9 mouse cellular contexts compared by ENCODE assay signal in genomic region chr1:153485201-153485796, GRCm38 (mm10). TPM values are rescaled to one million over a fixed set of nuclear protein-coding genes. Genes with fewer than 3 reads are reported as not detected.
DNase-seq lines count a peak whose midpoint lies in the region; ATAC-seq and TF ChIP-seq lines count a peak whose summit lies in the region.
"Had no signal": no experiment of that assay in that cellular context is flagged by ENCODE, and none has a peak within 500 bp of the region (broad histone marks: within the 10 kb centered on the region; RNA-seq: fewer than 3 reads in every experiment).

No protein-coding gene starts in this region.

- H3K9ac ChIP-seq in lung, embryonic 14.5 days: peak overlapping the region; percentile 31
- H3K9ac ChIP-seq in limb, embryonic 12.5 days (replicated peaks): peak overlapping the region; percentile 34; the same call in 1 of the 2 replicates
- H3K9ac ChIP-seq in stomach, embryonic 14.5 days (replicated peaks; ENCODE audit: low read depth, low read length): peak overlapping the region; percentile 30; the same call in 1 of the 2 replicates

- H3K36me3 ChIP-seq in lung, embryonic 14.5 days (ENCODE audit: insufficient read depth): peaks cover 29% of the 10 kb centered on the region
- peaks cover 31% of the 10 kb centered on the region for H3K36me3 ChIP-seq in limb, embryonic 12.5 days
- H3K36me3 ChIP-seq in stomach, embryonic 14.5 days (ENCODE audit: control insufficient read depth, insufficient read depth, low read length): peaks cover 26% of the 10 kb centered on the region

- no peaks in the 10 kb centered on the region for H3K4me1 ChIP-seq in lung, embryonic 14.5 days (ENCODE audit: insufficient read depth)
- peaks cover 4% of the 10 kb centered on the region for H3K4me1 ChIP-seq in embryonic fibroblast, embryonic 13.5 days (ENCODE audit: control insufficient read depth, insufficient read depth, low read length)
- H3K4me1 ChIP-seq in limb, embryonic 12.5 days (replicated peaks): peaks cover 20% of the 10 kb centered on the region
- peaks cover 12% of the 10 kb centered on the region; the same call in 1 of the 2 replicates for H3K4me1 ChIP-seq in stomach, embryonic 14.5 days (ENCODE audit: control insufficient read depth, insufficient read depth, low read length)

- no peaks in the 10 kb centered on the region for H3K27me3 ChIP-seq in lung, embryonic 14.5 days (ENCODE audit: insufficient read depth, low read length)
- H3K27me3 ChIP-seq in limb, embryonic 12.5 days: no peaks in the 10 kb centered on the region
- no peaks in the 10 kb centered on the region for H3K27me3 ChIP-seq in stomach, embryonic 14.5 days (ENCODE audit: control insufficient read depth, insufficient read depth, low read length)

- no peak for TF ChIP-seq CTCF in lung, embryonic 14.5 days (IDR thresholded peaks at IDR 0.05; ENCODE audit: low read depth)
- TF ChIP-seq CTCF in embryonic fibroblast, embryonic 13.5 days (IDR thresholded peaks at IDR 0.05; ENCODE audit: borderline replicate concordance, insufficient read depth, low read length): no peak

- no peaks in the 10 kb centered on the region for H3K9me3 ChIP-seq in lung, embryonic 14.5 days (ENCODE audit: low read depth, low read length)
- H3K9me3 ChIP-seq in limb, embryonic 12.5 days: no peaks in the 10 kb centered on the region
- H3K9me3 ChIP-seq in stomach, embryonic 14.5 days (ENCODE audit: control insufficient read depth, low read depth, low read length): no peaks in the 10 kb centered on the region

- ATAC-seq in lung, embryonic 14.5 days (ENCODE audit: insufficient read depth): no peak
- ATAC-seq in limb, embryonic 12.5 days (ENCODE audit: insufficient number of reproducible peaks, insufficient read depth, low FRiP score, low TSS enrichment, low read depth): no peak
- no peak for ATAC-seq in stomach, embryonic 14.5 days (ENCODE audit: insufficient number of reproducible peaks, insufficient read depth, low FRiP score, low read depth)
- no peak for ATAC-seq in CD4-positive, CD25-positive, alpha-beta regulatory T cell, adult 4 months

- DNase-seq in lung, embryonic 14.5 days: peak; percentile 25
- DNase-seq in lung, postnatal 10 days: no peak
- no peak for DNase-seq in frontal cortex, postnatal 25 days (ENCODE audit: low spot score in 2 of 2)
- no peak for DNase-seq in adrenal gland, postnatal 14 days
- DNase-seq: right cerebral cortex, postnatal 4 days had no signal

- H3K4me2 ChIP-seq in lung, embryonic 14.5 days: peak overlapping the region; percentile 91
- peak overlapping the region; percentile 92 for H3K4me2 ChIP-seq in limb, embryonic 12.5 days
- peak overlapping the region; percentile 73 for H3K4me2 ChIP-seq in stomach, embryonic 14.5 days (replicated peaks; ENCODE audit: low read depth, low read length)

- WGBS in lung, embryonic 14.5 days: 56% methylated on average over 2 of the region's 2 CpGs
- 75% methylated on average over 2 of the region's 2 CpGs for WGBS in limb, embryonic 12.5 days
- WGBS in stomach, embryonic 14.5 days: 58% methylated on average over 2 of the region's 2 CpGs

- peak overlapping the region; percentile 100 for H3K4me3 ChIP-seq in lung, embryonic 14.5 days (ENCODE audit: low read depth, low read length)
- H3K4me3 ChIP-seq in embryonic fibroblast, embryonic 13.5 days (ENCODE audit: insufficient read depth, low read length): peak overlapping the region; percentile 47
- H3K4me3 ChIP-seq in limb, embryonic 12.5 days (replicated peaks): peak overlapping the region; percentile 98
- H3K4me3 ChIP-seq in stomach, embryonic 14.5 days (ENCODE audit: low read depth, low read length): peak overlapping the region; percentile 87

- H3K27ac ChIP-seq in lung, embryonic 14.5 days (ENCODE audit: low read depth): no peak overlapping the region
- H3K27ac ChIP-seq in embryonic fibroblast, embryonic 13.5 days (ENCODE audit: insufficient read depth, low read length): no peak overlapping the region
- H3K27ac ChIP-seq in limb, embryonic 12.5 days: no peak overlapping the region
- no peak overlapping the region for H3K27ac ChIP-seq in stomach, embryonic 14.5 days (ENCODE audit: low read length)

- TF ChIP-seq POLR2A in embryonic fibroblast, embryonic 13.5 days (IDR thresholded peaks at IDR 0.05; ENCODE audit: low read depth, low read length): no peak

RNA-seq across cellular contexts. Expression of gene Dhx9, which starts 2.2 kb away (rescaled TPM):
- 30.7 and 30.8 TPM in 2 replicates for polyA plus RNA-seq in lung, embryonic 14.5 days (2014; fragmentation: Nextera tagmentation; extraction: Ambion mirVana)
- 149 and 183 TPM in 2 replicates for polyA plus RNA-seq in embryonic fibroblast, embryonic 13.5 days (2011; ENCODE audit: insufficient read length, low read depth, missing spikeins)
- 49.6 and 57.0 TPM in 2 replicates for polyA plus RNA-seq in limb, embryonic 12.5 days (2016; fragmentation: Nextera tagmentation; extraction: Ambion mirVana)
- polyA plus RNA-seq in stomach, embryonic 14.5 days (2014; fragmentation: Nextera tagmentation; extraction: Ambion mirVana): 42.6 and 46.8 TPM in 2 replicates
- 10 to 100 TPM; 28.0 to 35.3 TPM for polyA plus RNA-seq in CD4-positive, CD25-positive, alpha-beta regulatory T cell, adult 4 months (2017; shearing (Covaris generic))
- total RNA-seq in adrenal gland, postnatal 14 days (2021): 119 and 131 TPM in 2 replicates

Comparison
In these comparisons a context has a peak if more than half of its experiments do, and no peak if none do; other contexts are left out.
1. H3K4me3 ChIP-seq: peak in every context shown above with its lines; median percentile 100 in lung, embryonic 14.5 days; 98 in limb, embryonic 12.5 days; 87 in stomach, embryonic 14.5 days; 47 in embryonic fibroblast, embryonic 13.5 days.